Mouse (Mus musculus) cerebellum, adult 11-12 months (tissue): Measurements from ENCODE around the gene Gm45062.

Experiments
- DNase-seq: peaks from one replicate; pipeline ENCODE4 v3.0.0; 2022

Gm45062 gene

GRCm38 (mm10) chr6:8373051-8373450, 113.8 kb downstream of the Gm45062 start:
- DNase-seq: no peak

GRCm38 (mm10) chr6:8373851-8374250, 114.6 kb downstream of the Gm45062 start:
- no peak for DNase-seq

GRCm38 (mm10) chr6:8374290-8374689, 115.0 kb downstream of the Gm45062 start:
- DNase-seq: no peak

- no peak for DNase-seq
These were observed 115.5 kb downstream of the Gm45062 start for GRCm38 (mm10) chr6:8374712-8375111.

- DNase-seq: no peak
These were observed 117.1 kb downstream of the Gm45062 start for GRCm38 (mm10) chr6:8376351-8376750.

- no peak for DNase-seq
These were observed 118.4 kb downstream of the Gm45062 start for GRCm38 (mm10) chr6:8377667-8378066.

GRCm38 (mm10) chr6:8389307-8389706, 130.1 kb downstream of the Gm45062 start:
- no peak for DNase-seq

- DNase-seq: no peak
These were observed 131.0 kb downstream of the Gm45062 start for GRCm38 (mm10) chr6:8390296-8390695.

- no peak for DNase-seq
These were observed 131.7 kb downstream of the Gm45062 start for GRCm38 (mm10) chr6:8390935-8391334.

- DNase-seq: no peak
These were observed 133.8 kb downstream of the Gm45062 start for GRCm38 (mm10) chr6:8393029-8393428.

GRCm38 (mm10) chr6:8394044-8394443, 134.8 kb downstream of the Gm45062 start:
- no peak for DNase-seq

- no peak for DNase-seq
These were observed 135.8 kb downstream of the Gm45062 start for GRCm38 (mm10) chr6:8395061-8395460.

- no peak for DNase-seq
These were observed 138.0 kb downstream of the Gm45062 start for GRCm38 (mm10) chr6:8397252-8397651.

GRCm38 (mm10) chr6:8399710-8400109, 140.5 kb downstream of the Gm45062 start:
- no peak for DNase-seq

GRCm38 (mm10) chr6:8403127-8403526, 143.9 kb downstream of the Gm45062 start:
- DNase-seq: no peak

- DNase-seq: no peak
These were observed 146.6 kb downstream of the Gm45062 start for GRCm38 (mm10) chr6:8405844-8406243.

- DNase-seq: no peak
These were observed 149.1 kb downstream of the Gm45062 start for GRCm38 (mm10) chr6:8408332-8408731.

GRCm38 (mm10) chr6:8409865-8410264, 150.6 kb downstream of the Gm45062 start:
- no peak for DNase-seq

GRCm38 (mm10) chr6:8412845-8413598, 153.8 kb downstream of the Gm45062 start:
- peak; percentile 84 for DNase-seq

- peak; percentile 58 for DNase-seq
These were observed 154.8 kb downstream of the Gm45062 start for GRCm38 (mm10) chr6:8414020-8414419.

- no peak for DNase-seq
These were observed 156.6 kb downstream of the Gm45062 start for GRCm38 (mm10) chr6:8415823-8416222.

- DNase-seq: no peak
These were observed 157.7 kb downstream of the Gm45062 start for GRCm38 (mm10) chr6:8416802-8417569.

GRCm38 (mm10) chr6:8419485-8420186, 160.4 kb downstream of the Gm45062 start:
- DNase-seq: no peak

- no peak for DNase-seq
These were observed 160.9 kb downstream of the Gm45062 start for GRCm38 (mm10) chr6:8420187-8420503.
